ENCODE assay signal across 8 mouse cellular contexts in genomic region chr11:3330566-3330965, GRCm38 (mm10). TPM values are rescaled to one million over a fixed set of nuclear protein-coding genes. Genes with fewer than 3 reads are reported as not detected.
A peak's percentile ranks its signal among the peaks of the same experiment; 100 is the strongest.
DNase-seq lines count a peak whose midpoint lies in the region; ATAC-seq lines count a peak whose summit lies in the region.

No protein-coding gene starts in this region.

- WGBS in midbrain, embryonic 10.5 days = 0% methylated on average over 9 of the region's 9 CpGs

- intact Hi-C loops in left cerebral cortex, postnatal 4 days (cut with DNase I) = no loop called here

- DNase-seq in adrenal gland, adult 2 months = peak; percentile 89
- peak; percentile 68 for DNase-seq in embryo, embryonic 9.5 days (ENCODE audit: extremely low spot score)
- peak; percentile 99 for DNase-seq in heart, adult 11 months
- peak; percentile 83 for DNase-seq in kidney, adult 11 months
- peak; percentile 91 for DNase-seq in left cerebral cortex, postnatal 4 days
- peak; percentile 72 for DNase-seq in midbrain, embryonic 10.5 days (ENCODE audit: low spot score)
- peak; percentile 80 for DNase-seq in right cerebral cortex, postnatal 4 days

- no peak for ATAC-seq in erythroid progenitor cell, adult 5-6 weeks (replicated peaks; ENCODE audit: low FRiP score, poor library complexity, severe bottlenecking)

- H3K27ac ChIP-seq in midbrain, embryonic 10.5 days (replicated peaks) = peak overlapping the region; percentile 85

- H3K4me3 ChIP-seq in midbrain, embryonic 10.5 days = peak overlapping the region; percentile 58

- 0 out of 2 replicates have a peak, but pooled peaks cover 2% of the 10 kb centered on the region for H3K36me3 ChIP-seq in midbrain, embryonic 10.5 days

- peaks cover 28% of the 10 kb centered on the region for H3K4me1 ChIP-seq in midbrain, embryonic 10.5 days

- H3K9me3 ChIP-seq in midbrain, embryonic 10.5 days (replicated peaks) = no peaks in the 10 kb centered on the region

- peaks cover 11% of the 10 kb centered on the region; the same call in 1 of the 2 replicates for H3K27me3 ChIP-seq in midbrain, embryonic 10.5 days (ENCODE audit: low read depth, poor library complexity, severe bottlenecking)

RNA-seq across cellular contexts. Expression of gene Pik3ip1, which starts 0.4 kb away (rescaled TPM):
- 10 to 100 TPM in 1 of 2 experiments, 1 to 10 TPM in 1; 8.0 to 14.0 TPM for total RNA-seq in adrenal gland, adult 2 months (2021)
- 40.3 and 43.3 TPM in 2 replicates for polyA plus RNA-seq in adrenal gland, adult 2 months (2012; rRNA removed)
- total RNA-seq in left cerebral cortex, postnatal 4 days (2021) = 10 to 100 TPM; 22.9 to 23.4 TPM
- 7.4 and 13.0 TPM in 2 replicates for polyA plus RNA-seq in midbrain, embryonic 10.5 days (2016; fragmentation: Nextera tagmentation; extraction: Ambion mirVana)
- total RNA-seq in erythroid progenitor cell, adult 5-6 weeks (2015; ENCODE audit: low replicate concordance) = 2.1 and 4.3 TPM in 2 replicates
- total RNA-seq in erythroid progenitor cell, adult 5-6 weeks (2017; ENCODE audit: low replicate concordance) = 2.7 and 20.2 TPM in 2 replicates

RNA-seq across cellular contexts. Expression of gene Patz1, which starts 41.9 kb away (rescaled TPM):
- 10 to 100 TPM; 19.7 to 30.4 TPM for total RNA-seq in adrenal gland, adult 2 months (2021)
- polyA plus RNA-seq in adrenal gland, adult 2 months (2012; rRNA removed) = 73.0 and 73.9 TPM in 2 replicates
- total RNA-seq in left cerebral cortex, postnatal 4 days (2021) = 10 to 100 TPM; 62.5 to 62.9 TPM
- 112 and 122 TPM in 2 replicates for polyA plus RNA-seq in midbrain, embryonic 10.5 days (2016; fragmentation: Nextera tagmentation; extraction: Ambion mirVana)
- total RNA-seq in erythroid progenitor cell, adult 5-6 weeks (2015; ENCODE audit: low replicate concordance) = 14.1 and 17.6 TPM in 2 replicates
- 18.2 and 31.6 TPM in 2 replicates for total RNA-seq in erythroid progenitor cell, adult 5-6 weeks (2017; ENCODE audit: low replicate concordance)
